Mouse (Mus musculus): ENCODE data around the gene Slc35d3.
A peak's percentile ranks its signal among the peaks of the same experiment; 100 is the strongest.

The Slc35d3 gene

DNA sequence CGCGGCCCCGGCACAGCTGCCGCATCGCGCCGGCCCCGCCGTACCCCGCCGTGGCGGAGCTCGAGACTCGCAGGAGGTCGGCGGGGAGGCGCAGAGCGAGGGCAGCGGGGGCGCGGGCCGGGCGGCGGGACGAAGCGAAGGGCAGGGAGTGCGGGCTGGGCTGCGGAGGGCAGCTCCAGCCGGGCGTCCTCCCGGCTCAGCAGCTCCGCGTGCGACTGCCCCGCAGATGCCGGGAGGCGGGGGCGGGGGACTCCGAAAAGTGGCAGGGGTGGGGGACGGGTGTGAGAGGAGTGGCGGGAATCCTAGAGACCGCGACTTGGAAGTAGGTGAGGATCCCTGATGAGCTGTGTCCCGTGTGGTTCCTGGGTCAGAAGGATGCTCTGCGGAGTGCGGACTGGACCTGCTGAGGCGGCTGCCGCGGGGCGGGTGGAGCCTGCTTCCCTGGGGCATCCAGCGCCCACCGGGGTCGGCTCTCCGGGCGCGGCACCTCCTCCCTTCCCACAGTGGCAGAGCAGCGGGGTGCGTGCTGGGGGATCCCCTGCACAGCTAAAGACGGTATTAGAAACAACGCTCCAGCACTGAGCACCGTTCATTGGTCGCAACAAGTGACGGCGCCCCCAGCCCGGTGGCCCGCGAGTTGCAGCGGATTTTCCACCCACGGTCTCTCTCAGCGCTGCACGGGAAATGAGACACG, at the start of gene Slc35d3:
TSS of gene Slc35d3 (minus strand) at position 462 of the 694 bp plus-strand sequence.
- peak; percentile 49 for DNase-seq (ENCODE audit: low spot score)

DNA sequence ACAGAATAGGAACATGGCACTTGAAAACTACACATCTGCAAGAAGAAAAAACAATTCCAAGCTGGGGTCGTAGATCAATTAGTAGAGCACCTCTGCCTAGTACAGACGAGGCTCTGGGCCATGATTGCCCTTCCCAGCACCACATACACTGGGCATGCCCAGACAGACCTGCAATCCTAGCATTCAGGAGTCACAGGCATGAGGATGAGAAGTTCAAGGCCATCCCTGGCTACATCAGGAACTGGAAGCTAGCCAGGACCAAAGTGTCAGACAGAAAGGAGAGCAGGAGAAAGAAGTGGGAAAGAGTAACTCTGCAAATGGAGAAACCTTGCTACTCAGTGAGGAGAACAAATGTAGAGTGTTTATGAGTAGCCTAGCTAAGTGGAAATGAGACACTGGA, 48.9 kb upstream of the Slc35d3 start:
- no peak for DNase-seq (ENCODE audit: low spot score)

DNA sequence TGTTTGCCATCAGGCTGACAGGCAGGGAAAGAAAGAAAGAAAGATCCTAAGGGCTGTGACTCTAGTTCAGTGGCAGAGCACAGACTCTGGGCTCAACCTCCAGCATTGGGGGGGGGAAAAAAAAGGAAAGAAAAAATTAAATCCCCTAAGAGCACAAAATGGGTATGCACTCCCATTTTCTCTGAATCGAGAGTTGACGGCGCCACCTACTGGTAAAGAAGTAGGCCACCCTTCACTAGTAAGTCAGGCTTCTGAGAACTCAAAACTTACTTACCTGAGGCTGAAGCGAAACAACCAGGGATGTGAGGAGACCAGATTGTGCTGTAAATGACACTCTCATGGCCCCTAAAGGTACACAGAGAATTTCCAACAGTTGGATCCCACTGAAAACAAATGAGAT, 42.7 kb upstream of the Slc35d3 start:
- DNase-seq (ENCODE audit: low spot score), result peak; percentile 82

DNA sequence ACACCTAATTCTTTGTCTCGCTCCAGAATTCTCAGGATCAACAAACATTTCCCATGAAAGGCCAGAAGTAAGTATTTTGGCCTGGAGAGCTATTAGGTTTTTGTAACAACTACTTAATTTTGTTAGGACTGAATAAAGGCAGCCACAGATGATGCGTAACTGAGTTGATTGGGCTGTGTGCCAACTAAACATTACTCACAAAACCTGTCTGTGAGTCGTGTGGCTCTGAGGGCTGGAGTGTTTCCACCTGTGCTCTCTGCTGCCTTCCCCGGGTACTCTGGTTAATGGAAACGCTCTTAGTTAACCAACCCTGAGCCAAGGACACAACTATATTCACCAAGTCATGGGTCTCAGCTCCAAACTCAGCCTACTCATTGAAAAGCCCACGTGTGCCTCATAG, 41.9 kb upstream of the Slc35d3 start:
- no peak for DNase-seq (ENCODE audit: low spot score)

DNA sequence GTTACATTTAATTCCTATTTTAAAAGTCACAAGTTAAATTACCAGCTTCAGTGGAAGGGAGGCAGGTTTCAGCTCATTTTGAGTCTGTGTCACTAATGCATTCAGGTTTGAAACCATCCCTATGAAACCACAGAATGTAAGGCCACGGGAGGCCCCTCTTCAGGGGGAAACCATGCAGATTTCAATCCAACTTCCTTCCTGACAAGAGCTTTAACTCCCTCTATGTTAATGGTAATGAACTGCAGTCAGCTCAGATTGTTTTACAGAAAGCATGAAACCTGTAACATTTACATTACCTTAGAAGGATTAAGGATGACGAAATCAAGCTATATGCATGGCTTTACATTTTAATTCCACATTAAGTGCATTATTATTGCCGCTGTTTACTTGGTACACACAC, 40.4 kb upstream of the Slc35d3 start:
- DNase-seq (ENCODE audit: low spot score), result no peak

DNA sequence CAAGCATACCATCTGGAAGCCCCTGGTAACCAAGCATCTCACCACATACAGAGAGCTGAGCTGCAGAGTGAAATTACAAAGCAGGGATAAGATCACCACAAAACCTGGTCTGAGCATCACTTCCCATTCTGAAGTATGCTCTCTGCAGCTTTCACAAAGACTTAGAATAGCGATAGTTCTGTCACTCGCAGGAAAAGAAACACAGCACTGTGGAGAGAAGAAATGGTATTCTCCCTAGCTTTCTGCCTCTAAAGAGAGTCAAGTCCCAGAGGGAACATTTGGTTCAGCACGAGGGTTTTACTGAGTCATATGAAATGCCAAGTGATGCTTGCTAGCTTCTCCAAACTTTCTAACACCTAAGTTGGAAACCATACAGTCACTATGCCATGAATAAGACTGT, 38.6 kb upstream of the Slc35d3 start:
- no peak for DNase-seq (ENCODE audit: low spot score)

DNA sequence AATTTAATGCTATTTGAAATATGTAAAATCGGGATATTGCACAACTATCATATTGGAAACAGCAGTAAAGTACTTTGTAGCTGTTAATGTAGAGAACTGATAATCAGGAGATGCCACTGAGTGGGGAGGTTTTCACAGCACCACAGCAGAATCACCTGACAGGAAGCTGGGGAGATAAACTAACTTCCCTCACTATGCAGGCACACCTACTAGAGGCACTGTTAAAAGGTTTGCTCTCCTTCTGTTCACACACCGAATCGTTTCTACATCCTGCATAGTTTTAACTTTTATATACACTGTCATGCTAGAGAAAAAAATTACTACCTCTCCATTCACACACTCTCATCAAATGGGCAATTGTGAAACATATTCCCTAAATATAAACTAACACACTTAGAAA, 35.0 kb upstream of the Slc35d3 start:
- DNase-seq (ENCODE audit: low spot score), result no peak

DNA sequence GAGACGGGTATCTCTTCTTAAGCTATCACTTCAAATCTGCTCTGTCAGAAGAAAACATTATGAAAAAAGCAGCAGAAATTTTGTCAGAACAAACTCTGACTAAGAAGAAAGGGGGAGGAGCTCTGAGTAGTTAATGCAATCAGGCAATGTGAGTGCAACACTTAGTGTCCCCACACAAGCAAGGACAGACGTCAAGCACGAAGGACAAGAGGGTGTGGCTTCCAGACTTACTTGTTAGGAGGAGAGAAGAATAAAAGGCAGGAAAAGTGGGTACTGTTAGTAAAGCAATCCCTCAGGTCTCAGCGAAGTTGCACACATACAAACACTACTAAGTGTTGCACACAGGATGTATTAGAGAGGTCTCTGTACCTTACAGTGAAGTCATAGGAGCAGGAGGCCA, 33.1 kb upstream of the Slc35d3 start:
- DNase-seq (ENCODE audit: low spot score), result no peak

DNA sequence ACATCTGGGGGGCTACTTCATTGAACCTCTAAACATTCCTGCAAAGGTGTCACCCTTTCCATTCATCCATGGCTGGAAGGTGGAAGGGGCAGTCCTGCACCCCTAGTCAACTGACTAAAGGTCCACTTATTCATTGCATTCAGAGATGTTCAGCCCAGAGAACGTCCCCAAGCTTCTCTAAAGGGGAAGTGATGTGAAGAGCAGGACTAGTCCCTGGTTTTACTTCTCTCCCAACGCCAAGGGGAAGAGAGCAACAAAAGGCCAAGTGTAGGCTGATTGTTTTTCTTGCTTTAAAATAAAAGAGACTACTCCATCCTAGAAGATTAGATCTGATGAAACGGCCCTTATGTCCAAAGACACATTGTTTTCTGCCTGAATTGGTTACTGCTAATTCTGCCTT, 29.2 kb upstream of the Slc35d3 start:
- DNase-seq (ENCODE audit: low spot score), result no peak

DNA sequence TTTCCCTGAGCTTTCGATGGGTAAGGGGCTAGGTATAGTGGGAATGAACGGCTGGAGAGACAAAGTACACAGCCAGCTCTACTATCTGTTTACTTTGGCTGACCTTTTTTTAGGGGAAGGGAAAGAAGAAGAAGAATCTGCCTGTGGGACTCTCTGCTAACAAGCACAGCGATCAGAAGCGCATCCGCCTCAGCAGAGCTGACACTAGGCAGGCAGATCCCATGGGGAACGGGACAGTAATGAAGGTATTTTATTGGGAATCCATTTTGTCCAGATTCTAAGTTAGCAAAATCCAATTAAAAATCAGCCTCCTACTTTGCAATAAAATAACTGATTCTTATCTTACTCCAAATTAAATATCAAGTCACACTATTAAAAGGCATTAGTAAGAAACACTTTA, 27.9 kb upstream of the Slc35d3 start:
- DNase-seq (ENCODE audit: low spot score), result no peak

DNA sequence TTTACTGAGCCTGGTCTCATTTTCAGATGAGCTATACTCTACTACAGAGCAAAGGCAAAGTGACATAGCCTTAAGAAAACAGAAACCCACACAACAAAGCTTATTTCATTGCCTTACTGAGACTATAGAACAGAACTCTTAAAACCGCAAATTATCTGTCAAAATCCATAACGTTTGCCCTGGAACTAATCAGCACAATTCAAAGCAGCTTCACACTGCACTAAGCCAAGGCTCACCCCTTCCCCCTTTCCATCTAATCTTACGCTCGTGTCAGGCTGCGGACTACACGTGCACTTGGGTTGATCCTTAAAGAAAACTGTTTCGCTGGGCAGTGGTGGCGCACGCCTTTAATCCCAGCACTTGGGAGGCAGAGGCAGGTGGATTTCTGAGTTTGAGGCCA, 26.4 kb upstream of the Slc35d3 start:
- no peak for DNase-seq (ENCODE audit: low spot score)

DNA sequence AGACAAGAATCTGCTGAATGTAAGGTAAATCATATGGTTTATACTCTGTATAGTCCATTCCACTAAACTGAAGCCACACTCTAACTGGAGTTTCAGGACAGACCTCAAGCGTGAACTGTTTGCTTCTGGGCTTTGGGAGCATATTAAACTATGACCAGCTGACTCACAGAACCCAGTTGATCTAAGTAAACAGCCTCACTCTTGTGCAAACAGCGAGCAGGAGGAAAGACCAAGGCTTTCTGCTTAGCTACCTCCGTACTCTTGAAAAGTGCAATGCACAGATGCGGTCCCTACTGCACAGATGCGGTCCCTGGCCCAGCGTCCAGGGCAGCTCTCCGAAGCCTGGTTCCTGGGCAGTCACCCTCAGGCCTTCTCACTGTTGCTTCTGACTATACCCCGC, 26.0 kb upstream of the Slc35d3 start:
- DNase-seq (ENCODE audit: low spot score), result no peak

DNA sequence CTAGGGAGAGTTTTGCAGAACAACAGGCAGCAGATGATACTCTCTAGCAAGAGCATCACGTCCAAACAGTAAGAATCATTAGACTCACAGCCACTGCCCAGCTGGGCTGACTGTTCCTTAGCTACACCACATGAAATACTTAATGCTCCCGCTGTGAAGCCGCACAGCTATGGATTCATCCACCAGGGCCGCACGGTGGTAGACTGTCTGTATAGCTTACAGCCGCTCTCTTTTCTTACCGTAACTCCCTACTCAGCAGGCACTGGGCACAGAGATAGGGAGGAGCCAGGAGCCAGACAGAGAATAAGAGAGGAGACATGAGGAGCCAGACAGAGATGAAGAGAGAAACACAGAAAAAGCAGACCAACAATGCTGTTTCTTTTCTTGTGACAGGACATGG, 25.4 kb upstream of the Slc35d3 start:
- no peak for DNase-seq (ENCODE audit: low spot score)

DNA sequence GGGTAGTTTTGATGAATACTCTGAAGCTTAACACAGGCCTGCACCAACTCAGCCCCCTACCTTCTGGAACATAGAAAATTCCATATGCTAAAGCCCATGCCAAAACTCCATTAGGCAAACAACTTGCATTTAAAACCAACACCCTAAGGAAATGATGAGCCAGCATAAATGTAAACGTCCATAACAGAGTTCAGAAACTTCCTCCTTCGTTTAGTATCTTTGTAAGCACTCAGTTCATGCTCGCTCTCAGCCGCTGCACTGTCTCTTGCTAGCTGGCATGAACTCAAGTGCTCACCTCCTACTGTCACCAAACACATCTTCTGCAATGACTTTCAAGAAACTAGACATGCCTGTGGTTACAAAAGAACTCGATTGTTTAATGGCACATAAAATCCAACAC, 24.1 kb upstream of the Slc35d3 start:
- no peak for DNase-seq (ENCODE audit: low spot score)

DNA sequence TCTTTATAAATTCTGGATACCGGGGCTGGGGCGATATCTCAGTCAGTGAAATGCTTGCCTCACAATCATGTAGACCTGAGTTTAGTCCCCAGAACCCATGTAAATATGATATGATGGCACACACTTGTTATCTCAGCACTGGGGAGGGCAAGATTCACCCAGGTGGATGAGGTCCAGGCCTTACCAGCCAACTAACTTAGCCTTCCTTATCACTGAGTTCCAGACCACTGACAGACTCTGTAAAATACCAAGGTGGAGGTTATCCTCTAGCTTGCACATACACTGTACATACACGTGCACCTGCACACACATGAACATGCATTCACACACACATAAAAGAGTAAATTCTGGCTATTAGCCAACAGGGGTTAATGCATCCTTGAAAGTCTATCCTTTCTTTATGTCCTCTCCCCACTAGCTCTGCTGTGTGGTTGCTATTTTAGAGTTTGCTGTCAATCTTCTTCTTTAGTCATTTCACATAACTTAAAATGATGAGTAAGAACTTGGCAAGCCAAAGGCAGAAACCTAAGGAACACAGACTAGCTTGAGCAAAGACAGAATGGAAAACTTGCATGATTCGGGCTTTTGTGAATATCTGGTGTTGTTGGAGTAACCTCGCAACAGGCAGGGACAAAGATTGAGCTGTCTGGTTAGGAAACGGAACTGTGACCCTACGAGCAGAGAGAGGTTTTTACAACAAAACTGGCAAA, 4.5 kb upstream of the Slc35d3 start:
- no peak for DNase-seq (ENCODE audit: low spot score)

DNA sequence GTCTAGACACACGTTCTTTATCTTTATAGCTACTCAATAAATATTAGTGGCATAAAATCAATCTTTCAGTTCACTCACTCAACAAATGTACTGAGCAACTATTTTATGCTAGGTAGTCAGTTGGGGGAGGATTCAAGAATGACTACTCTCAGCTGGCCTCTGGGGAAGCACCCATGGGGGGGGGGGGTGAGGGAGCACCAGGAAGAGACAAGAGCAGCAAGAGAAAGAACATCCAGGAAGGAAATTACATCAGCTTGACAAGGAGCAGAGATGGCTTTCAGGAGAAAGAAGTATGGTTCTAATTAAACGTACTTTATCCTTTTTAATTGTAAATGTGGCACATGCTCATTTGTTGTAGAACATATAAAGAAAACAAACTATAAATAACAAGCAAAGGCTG, 2.4 kb upstream of the Slc35d3 start:
- DNase-seq (ENCODE audit: low spot score), result no peak

DNA sequence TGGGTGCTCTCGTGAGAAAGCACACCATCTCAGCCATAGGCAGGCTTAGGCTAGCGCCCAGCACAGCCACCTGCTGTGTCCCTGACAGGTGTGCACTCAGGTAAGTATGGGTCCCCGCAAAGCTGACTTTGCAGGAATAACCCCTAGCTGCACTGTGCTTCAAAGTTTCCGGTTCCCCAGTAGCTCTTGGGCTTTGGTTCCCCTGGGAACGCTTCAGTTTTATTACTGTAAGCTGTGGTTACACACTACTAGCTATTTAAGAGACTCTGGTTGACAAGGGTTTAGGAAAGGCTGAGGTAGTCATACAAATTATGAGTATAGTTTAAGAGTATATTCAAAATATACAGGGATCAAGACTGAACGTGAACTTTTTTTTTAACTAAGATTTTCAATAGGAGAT, 1.5 kb upstream of the Slc35d3 start:
- no peak for DNase-seq (ENCODE audit: low spot score)

DNA sequence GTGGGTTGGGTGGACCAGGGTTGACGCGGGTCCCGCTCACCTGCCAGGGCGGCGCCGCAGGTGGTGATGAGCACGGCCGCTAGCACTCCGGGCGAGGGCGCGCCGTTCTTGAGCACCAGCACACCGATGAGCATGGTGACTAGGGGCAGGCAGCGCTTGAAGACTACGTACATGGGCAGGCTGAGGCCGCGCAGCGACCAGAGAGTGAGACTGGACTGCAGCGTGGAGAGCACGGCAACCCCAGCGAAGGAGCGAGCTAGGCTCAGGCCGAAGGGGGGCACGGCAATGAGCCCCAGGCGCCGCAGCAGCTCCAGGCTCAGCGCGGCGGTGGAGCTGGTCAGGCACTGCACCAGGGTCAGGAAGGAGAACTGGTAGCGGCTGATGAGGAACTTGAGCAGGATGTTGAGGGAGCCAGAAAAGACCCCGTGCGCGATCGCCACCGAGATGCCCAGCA, 688 bp downstream of the Slc35d3 start:
- peak; percentile 67 for DNase-seq (ENCODE audit: low spot score)

DNA sequence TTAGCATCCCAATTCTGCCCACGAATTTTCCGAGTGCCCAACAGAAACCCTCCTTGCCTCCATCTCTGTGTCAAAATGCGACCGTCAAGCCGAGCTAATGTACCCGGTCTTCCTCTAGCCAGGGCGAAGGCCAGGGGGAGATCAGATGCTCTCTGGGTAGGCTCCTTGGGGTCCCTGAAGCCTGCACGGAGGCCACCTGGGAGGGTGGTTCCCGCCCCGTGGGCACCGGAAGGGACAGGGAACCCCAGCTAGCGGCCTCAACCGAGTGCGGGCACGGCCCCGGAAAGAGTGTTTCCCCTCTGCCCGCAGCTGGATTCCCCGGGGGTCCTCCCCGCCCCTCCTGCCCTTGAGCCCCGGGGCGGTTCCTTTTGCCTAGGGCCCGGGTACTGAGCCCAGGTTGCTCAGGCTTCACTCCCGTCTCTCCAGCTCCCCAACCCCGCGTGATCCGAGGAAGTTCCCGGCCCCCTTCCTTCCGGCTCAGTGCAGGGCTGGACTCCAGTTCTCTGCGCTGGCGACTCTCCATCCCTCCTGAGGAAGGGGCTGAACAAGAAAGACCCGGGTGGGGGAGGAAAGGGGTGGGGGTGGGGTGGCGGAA, 1.4 kb downstream of the Slc35d3 start:
- peak; percentile 40 for DNase-seq (ENCODE audit: low spot score)

DNA sequence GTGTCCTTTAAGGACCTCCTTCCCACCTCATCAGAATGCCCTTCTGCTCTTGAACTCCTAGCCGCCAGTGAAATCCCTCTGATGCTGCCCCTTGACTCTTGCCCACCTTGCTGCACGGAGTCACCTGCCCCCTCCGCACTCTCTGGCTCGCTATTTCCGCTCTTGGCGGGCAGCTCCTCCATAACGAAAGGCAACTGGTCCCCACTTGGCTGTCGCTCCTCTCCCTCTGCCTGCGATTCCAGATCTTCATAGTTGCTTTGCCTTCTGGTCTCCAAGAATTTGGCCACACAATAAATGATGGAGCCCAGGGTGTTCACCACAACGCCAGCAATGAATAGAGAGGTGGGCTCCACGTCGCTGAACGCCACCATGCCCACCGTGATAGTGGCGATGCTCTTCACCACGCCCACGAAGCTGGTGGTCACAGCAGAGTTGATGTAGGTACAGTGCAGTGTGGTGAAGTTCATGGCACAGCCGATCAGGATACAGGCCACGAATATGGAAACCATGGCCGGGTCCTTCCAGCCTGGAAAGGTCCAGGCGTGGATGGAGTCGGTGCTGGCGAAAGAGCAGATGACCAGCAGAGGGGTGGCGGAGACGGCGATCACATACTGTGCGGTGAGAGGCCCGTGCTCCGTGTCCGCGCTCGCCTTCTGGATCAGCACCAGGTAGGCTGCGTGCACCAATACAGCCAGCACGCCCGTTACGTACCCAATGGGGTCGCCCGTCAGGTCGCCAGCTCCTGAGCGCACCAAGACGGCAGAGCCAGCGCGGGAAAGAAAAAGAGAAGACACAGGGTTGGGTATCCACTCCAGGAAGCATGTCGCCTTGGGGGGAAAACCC, 2.1 kb downstream of the Slc35d3 start:
- DNase-seq (ENCODE audit: low spot score), result peak; percentile 34

DNA sequence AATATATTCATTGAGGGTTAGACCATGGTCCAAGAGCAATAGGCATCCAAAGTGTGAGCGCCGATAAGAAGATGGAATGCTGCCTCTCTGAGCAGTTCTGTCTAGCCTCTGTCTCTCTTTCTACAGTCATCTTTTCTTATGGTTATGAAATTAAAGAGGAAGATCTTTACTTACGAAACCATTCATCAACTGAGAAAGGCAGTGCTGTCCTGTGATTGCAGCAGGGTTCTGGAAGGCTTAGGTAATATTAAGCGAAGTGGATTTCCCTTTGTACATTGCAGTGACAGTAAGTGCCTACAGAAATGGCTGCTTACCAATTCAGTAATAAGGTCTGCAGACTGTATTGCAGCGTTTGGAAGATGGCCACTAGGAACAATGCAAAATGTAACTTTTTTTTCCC, 11.4 kb downstream of the Slc35d3 start:
- DNase-seq (ENCODE audit: low spot score), result no peak

DNA sequence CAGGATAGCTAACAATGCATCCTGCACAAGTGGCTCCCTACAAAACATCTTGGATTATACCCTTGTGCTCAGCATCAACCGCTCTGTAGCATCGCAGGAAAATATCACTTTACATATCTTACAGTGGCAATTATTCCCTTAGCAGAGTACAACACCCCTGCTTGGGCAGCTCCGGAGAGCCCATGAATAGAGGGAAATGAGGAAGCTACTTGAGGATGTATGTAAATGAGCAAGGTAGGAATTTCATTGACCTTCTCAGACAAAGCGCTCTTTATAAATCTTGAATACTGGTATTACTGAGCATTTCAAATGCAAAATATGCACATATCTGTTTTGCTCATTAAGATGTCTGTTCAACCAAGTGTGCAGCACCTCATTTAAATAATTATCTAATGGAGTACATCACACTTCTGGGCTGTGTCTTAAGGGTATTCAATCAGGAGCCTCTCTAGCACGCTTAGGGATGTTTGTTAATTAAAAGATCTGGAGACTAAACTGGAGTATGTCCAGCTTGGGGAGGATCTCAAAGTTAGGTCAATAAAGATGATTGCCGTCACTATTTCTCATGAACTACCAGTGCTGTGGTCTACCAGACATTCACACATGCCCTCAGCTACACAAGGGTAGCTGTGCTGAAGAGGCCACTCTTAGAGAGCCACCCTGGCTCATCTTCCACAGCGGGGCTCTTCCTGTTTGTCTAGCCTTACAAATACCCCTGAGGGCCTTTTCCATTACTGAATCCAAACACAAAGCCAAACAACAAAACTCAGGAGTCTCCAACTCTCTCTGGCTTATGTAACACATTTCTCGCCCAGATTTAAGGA, 15.2 kb downstream of the Slc35d3 start:
- no peak for DNase-seq (ENCODE audit: low spot score)
